Mouse (Mus musculus): Measurements from ENCODE around the gene Cdk5r1. TPM values are rescaled to one million over a fixed set of nuclear protein-coding genes. Genes with fewer than 3 reads are reported as not detected.

The Cdk5r1 gene
- polyA plus RNA-seq, 1 experiment from 2014 or later, result 54.0 TPM

DNA sequence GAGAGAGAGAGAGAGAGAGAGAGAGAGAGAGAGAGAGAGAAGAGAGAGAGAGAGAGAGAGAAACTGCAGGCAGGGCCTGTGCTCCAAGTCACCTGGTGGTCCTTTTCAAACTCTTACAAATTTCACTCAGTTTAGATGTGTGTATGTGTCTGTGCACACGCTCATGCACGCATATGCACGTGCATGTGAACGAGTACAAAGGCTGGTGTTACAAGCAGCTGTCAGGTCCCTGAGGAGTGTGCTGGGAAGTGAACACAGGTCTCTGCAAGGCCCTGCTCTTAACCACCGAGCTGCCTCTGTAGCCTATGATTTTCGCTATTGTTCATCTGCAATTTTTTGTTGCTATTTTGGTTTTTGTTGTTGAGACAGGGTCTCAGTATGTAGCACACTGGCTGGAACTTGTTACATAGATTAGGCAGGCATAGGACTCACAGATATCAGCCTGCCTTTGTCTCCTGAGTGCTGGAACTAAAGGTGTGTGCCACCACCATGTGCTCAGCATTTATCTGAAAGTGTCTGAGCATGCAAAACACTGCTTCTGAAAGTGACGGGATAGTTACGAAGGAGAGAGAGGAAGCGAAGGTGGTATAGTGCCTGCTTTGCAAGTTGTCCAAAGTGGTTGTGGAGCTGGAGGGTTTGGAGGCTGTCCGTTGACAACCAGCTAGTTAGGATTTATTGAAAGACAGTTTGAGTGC lies 20.5 kb downstream of the Cdk5r1 start:
- no peak overlapping the region for H3K27ac ChIP-seq
- no peak overlapping the region for H3K9ac ChIP-seq
- H3K9me3 ChIP-seq, result no peaks in the 10 kb centered on the region
- no peaks in the 10 kb centered on the region for H3K36me3 ChIP-seq (replicated peaks)
- no peak overlapping the region for H3K4me2 ChIP-seq
- no peak overlapping the region for H3K4me3 ChIP-seq (replicated peaks)
- ATAC-seq (ENCODE audit: low FRiP score), result no peak
- no peaks in the 10 kb centered on the region for H3K27me3 ChIP-seq
- peaks cover 28% of the 10 kb centered on the region for H3K4me1 ChIP-seq
- WGBS, result 84% methylated on average over 10 of the region's 10 CpGs

DNA sequence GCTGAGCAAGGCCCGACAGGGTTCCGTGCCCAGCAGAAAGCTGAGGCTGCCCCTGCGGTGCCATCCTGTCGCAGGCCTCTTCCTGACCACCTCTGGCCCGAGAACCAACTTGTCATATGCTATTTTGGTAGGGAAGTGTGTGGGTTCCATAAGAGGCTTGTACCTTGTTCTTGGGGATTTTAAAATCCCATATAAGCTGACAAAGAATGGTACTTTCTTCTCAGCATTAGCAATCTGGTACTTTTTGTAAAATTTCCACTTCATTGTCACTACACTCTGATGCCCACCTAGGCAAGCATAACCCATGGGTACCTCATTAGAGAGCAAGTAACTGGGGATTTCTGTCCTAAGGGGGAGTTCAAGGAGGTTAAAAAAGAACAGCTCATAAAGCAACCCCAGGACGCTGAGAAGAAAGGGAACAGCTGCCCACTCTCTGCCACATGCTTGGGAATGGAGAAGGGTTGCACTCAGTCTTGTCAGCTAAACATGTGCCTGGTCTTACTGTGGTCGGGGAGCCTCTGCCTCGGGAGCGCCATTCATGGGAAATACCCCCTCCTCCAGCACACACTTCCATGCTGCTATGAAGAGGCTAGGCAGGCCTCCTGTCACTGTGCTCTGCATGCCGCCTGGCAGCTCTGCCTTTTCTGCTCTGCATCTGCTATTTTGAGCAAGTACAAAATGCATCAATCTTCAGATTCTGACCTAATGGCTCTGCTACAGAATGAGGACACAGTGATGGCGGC lies 21.7 kb downstream of the Cdk5r1 start:
- Histone ChIP-seq H3K27ac (peak overlapping the region; percentile 75), H3K4me1 (peaks cover 34% of the 10 kb centered on the region), H3K36me3 (replicated peaks) (no peaks in the 10 kb centered on the region), H3K9ac (0 out of 2 replicates have a peak overlapping the region, but pooled peaks have one; percentile 17), H3K4me2 (0 out of 2 replicates have a peak overlapping the region, but pooled peaks have one; percentile 4), H3K27me3 (no peaks in the 10 kb centered on the region), H3K4me3 (replicated peaks) (no peak overlapping the region), H3K9me3 (no peaks in the 10 kb centered on the region)
- 52% methylated on average over 11 of the region's 11 CpGs for WGBS
- peak; percentile 67; the same call in 1 of the 2 replicates for ATAC-seq (ENCODE audit: low FRiP score)

DNA sequence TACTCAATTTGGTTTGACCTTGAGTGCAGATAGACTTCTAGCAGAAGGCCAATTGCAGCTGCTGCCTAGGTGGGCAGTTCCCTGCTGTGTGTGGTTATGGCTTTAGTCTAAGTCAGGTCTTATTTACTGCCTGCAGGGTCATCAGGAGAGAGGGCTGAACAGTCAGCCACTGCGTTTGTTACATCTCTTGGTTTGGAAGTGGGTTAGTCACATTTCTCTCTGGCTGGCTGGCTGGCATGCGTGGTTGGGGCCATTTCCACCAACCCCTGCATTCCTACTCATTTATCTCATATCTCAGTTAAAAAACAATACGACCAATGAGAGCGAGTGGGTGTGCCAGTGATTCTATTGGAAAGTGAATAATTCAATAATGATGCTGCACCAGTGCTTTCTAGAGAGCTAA lies 22.7 kb downstream of the Cdk5r1 start:
- no peaks in the 10 kb centered on the region for H3K27me3 ChIP-seq
- H3K27ac ChIP-seq, result peak overlapping the region; percentile 75
- no peaks in the 10 kb centered on the region for H3K9me3 ChIP-seq
- WGBS, result 67% methylated on average over 4 of the region's 4 CpGs
- H3K4me2 ChIP-seq, result no peak overlapping the region
- peaks cover 45% of the 10 kb centered on the region for H3K4me1 ChIP-seq
- no peaks in the 10 kb centered on the region for H3K36me3 ChIP-seq (replicated peaks)
- H3K9ac ChIP-seq, result no peak overlapping the region
- no peak for ATAC-seq (ENCODE audit: low FRiP score)
- no peak overlapping the region for H3K4me3 ChIP-seq (replicated peaks)

DNA sequence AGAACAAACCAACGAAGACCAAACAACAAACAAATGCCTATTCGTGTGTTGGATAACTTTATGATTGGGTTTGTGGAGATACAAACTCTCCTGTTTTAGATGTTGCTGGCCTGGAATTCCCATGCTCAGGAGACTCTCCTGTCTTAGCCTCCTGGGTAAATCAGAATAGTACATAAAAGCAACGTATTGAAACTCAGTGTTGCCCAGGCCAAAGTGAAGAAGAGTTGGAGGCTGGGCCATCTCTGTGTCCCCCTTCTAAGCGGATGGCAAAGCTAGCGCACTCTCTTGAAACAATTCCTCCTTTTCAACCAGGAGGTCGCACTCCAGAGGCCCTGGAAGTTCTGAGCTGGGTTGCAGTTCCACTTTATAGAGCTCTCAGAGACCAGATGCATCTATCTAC lies 26.5 kb downstream of the Cdk5r1 start:
- Histone ChIP-seq H3K4me2 (0 out of 2 replicates have a peak overlapping the region, but pooled peaks have one; percentile 41), H3K9me3 (no peaks in the 10 kb centered on the region), H3K36me3 (replicated peaks) (no peaks in the 10 kb centered on the region), H3K27me3 (no peaks in the 10 kb centered on the region), H3K9ac (peak overlapping the region; percentile 38; the same call in 1 of the 2 replicates), H3K27ac (peak overlapping the region; percentile 97), H3K4me3 (replicated peaks) (no peak overlapping the region), H3K4me1 (peaks cover 58% of the 10 kb centered on the region)
- WGBS, result 74% methylated on average over 6 of the region's 6 CpGs
- no peak for ATAC-seq (ENCODE audit: low FRiP score)

DNA sequence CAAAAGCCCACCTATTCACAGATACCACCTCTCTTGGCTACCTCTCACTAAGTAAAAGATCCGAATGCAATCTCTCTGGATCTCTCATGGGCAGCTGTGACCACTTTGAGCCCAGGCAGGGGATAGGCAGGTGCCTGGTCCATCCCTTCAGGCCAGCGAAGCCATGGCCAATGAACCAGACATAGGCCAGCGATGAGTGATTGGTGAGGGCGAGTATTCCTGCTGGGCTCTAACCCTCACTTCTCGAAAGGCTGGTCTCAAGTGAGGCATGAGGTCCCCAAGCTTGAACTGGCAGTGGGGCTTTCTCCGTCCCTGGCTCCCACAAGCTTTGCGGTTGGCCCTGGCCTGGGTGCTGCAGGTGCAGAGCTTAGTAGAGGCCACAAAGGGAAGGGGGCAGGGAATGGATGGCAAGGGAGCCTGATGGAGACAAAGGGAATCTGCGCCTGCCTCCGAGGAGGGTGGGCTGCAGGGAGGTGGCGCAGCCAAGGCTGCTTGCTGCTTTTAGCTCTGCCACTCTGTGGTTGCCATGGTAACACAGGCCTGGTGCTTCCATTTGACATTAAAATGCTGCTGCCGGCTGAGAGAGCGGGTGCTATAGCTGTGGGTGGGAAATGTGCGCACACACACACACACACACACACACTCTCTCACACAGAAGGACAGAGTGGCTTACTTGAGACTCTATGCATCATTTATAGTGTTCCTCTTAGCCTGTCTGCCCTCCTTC lies 27.1 kb downstream of the Cdk5r1 start:
- Histone ChIP-seq H3K9ac (peak overlapping the region; percentile 38; the same call in 1 of the 2 replicates), H3K4me3 (replicated peaks) (no peak overlapping the region), H3K4me2 (peak overlapping the region; percentile 41), H3K27ac (peak overlapping the region; percentile 97), H3K27me3 (no peaks in the 10 kb centered on the region), H3K9me3 (no peaks in the 10 kb centered on the region), H3K36me3 (replicated peaks) (no peaks in the 10 kb centered on the region), H3K4me1 (peaks cover 56% of the 10 kb centered on the region)
- peak; percentile 94 for ATAC-seq (ENCODE audit: low FRiP score)
- WGBS, result 11% methylated on average over 13 of the region's 13 CpGs

DNA sequence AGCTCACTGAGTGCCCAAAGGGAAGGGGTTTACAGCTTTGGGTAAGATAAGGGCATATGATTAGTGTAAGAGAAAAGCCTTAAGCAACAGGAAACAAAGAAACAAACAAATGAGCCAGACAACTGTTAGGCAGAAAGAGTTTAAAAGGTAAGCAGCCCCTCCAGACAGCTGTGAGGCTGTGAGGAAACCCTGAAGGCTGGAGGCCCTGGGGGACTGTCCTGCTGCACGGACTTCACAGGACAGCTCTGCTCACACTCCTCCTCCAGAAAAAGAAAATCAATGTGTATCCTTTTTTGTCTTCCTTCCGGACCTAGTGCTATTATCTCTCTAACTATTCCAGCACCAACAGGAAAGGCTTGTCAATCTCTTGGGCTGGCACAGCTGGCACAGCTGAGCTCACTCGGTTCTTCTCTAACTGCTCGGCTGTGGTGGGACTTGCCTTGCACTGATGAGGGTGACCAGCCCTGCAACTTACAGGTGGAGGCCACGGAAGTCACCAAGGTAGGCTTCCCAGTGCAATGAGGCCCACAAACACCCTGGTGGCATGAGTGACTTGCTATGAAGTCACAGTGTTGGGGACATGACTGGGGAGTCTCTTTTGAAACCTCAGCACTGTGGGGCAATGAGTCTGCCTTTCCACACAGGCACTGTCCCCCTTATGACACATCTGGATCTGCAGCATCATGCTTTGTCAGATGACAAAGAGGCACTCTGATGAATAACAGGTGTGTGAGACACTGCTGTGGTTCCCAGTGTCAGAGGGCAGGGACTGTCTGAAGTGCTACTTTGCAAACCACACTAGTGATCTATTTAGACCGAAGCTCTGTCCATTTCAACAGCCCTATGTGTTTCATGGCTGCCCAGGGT lies 27.9 kb downstream of the Cdk5r1 start:
- Histone ChIP-seq H3K36me3 (replicated peaks) (no peaks in the 10 kb centered on the region), H3K4me1 (peaks cover 53% of the 10 kb centered on the region), H3K27ac (peak overlapping the region; percentile 97), H3K9me3 (no peaks in the 10 kb centered on the region), H3K27me3 (no peaks in the 10 kb centered on the region), H3K9ac (0 out of 2 replicates have a peak overlapping the region, but pooled peaks have one; percentile 38), H3K4me3 (replicated peaks) (no peak overlapping the region), H3K4me2 (peak overlapping the region; percentile 41)
- peak; percentile 40 for ATAC-seq (ENCODE audit: low FRiP score)
- 42% methylated on average over 6 of the region's 6 CpGs for WGBS

DNA sequence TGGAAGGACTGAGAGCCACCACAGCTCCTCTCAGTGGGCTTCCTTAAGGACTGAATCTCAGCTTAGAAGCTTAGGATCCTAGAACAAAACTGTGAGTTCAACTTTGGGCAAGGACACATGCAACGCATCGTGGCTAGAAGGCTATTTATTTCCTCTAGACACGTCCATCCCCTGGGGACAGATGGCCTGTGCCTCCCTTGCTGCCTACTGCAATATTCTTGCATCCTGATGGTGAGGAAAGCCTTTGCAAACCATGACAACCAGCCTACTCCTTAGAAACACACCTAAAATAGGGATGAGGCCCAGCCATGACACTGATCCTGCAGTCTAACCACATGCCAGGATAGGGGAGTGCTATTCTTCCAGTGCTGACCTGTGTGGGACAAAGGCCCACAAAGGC lies 28.8 kb downstream of the Cdk5r1 start:
- Histone ChIP-seq H3K9ac (no peak overlapping the region), H3K4me2 (no peak overlapping the region), H3K4me1 (peaks cover 51% of the 10 kb centered on the region), H3K36me3 (replicated peaks) (no peaks in the 10 kb centered on the region), H3K9me3 (no peaks in the 10 kb centered on the region), H3K4me3 (replicated peaks) (no peak overlapping the region), H3K27ac (peak overlapping the region; percentile 97), H3K27me3 (peaks cover 4% of the 10 kb centered on the region)
- WGBS, result 89% methylated on average over 3 of the region's 3 CpGs
- ATAC-seq (ENCODE audit: low FRiP score), result no peak

DNA sequence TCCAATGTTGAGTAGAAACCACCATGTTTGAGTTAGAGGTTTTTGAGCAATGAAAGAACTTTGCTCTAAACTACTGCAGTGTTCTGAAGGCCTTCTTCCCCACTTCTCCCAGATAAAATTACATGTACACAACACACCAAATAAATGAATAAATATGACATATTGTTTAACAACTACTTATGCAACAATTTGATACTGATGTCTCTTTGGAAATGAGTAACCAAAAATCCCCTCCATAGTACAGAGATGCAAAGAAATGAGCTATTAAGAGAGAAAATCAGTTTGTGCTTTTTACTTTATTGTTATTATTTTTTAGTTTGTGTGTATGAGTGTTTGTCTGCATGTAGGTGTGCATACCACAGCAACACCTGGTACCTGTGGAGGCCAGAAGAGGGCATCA lies 29.7 kb downstream of the Cdk5r1 start:
- no peak for ATAC-seq (ENCODE audit: low FRiP score)

DNA sequence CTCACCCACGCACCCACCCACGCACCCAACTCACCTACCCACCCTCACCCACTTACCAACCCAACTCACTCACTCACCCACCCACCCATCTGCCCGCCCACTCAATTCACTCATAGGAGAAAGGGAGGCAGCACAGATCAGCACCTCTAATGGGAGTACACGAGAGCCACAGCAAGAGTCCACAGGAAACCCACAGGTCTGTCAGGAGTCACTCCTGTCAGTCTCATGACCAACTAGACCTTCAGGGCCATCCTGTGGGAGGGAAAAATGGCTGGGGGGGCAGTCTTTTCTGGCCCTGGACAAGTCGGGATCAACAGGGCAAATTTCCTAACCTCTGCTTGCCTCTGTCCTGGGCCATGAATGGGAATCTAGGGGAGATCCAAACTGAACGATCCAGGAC lies 31.0 kb downstream of the Cdk5r1 start:
- Histone ChIP-seq H3K4me1 (peaks cover 60% of the 10 kb centered on the region), H3K27ac (no peak overlapping the region)

More for the DNA sequence above, 29.7 kb downstream of the Cdk5r1 start:
- no peak overlapping the region for H3K4me2 ChIP-seq
- peaks cover 51% of the 10 kb centered on the region for H3K4me1 ChIP-seq
- no peak overlapping the region for H3K9ac ChIP-seq
- no peak overlapping the region for H3K27ac ChIP-seq
- H3K36me3 ChIP-seq (replicated peaks), result no peaks in the 10 kb centered on the region
- peaks cover 8% of the 10 kb centered on the region for H3K27me3 ChIP-seq
- no peaks in the 10 kb centered on the region for H3K9me3 ChIP-seq
- H3K4me3 ChIP-seq (replicated peaks), result no peak overlapping the region

DNA sequence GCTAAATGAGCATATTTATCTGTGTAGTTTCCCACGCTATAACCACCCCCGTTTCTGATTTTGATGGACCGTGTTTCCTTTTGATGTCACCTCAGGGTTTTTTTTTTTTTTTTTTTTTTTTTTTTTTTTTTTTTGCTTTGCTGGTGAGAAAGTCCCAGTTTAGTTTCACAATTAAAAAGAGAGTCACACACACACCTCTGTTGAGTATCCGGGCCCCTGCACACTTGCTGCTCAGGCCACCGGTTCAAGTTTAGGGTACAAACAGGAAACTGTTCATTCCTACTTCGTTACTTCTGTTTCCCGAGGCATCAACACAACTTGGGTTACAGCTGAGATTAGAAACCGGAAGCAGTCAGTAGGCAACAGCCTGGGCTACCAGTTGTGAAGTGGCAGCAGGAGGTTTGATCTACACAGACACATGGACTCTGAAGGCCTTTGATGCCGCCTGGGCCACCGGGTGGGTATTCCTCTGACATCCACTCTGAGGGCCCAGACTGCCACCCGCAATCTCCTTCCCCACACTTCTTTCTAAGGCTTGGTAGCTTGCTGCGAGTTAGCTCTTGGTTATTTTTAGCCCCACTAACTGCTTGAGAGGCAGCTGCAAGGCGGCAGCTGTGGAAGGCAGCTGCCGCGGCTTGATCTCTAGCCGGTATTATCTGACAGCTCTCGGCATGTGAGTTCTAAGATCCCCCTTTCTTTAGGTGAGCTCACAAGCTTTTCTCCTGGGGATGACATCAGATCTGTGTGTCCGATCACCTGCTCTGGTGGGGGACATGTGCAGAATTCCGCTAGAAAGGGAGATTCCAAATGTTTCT lies 31.7 kb downstream of the Cdk5r1 start:
- Histone ChIP-seq H3K27me3 (peaks cover 8% of the 10 kb centered on the region), H3K4me2 (0 out of 2 replicates have a peak overlapping the region, but pooled peaks have one; percentile 0), H3K27ac (peak overlapping the region; percentile 74), H3K36me3 (replicated peaks) (no peaks in the 10 kb centered on the region), H3K4me3 (replicated peaks) (no peak overlapping the region), H3K9me3 (no peaks in the 10 kb centered on the region), H3K9ac (no peak overlapping the region), H3K4me1 (peaks cover 58% of the 10 kb centered on the region)
- 49% methylated on average over 19 of the region's 19 CpGs for WGBS
- no peak for ATAC-seq (ENCODE audit: low FRiP score)

More for the DNA sequence above, 31.0 kb downstream of the Cdk5r1 start:
- Histone ChIP-seq H3K9ac (no peak overlapping the region), H3K27me3 (peaks cover 8% of the 10 kb centered on the region), H3K4me2 (no peak overlapping the region), H3K4me3 (replicated peaks) (no peak overlapping the region), H3K36me3 (replicated peaks) (no peaks in the 10 kb centered on the region), H3K9me3 (no peaks in the 10 kb centered on the region)
- ATAC-seq (ENCODE audit: low FRiP score), result no peak
- WGBS, result 84% methylated on average over 6 of the region's 6 CpGs

DNA sequence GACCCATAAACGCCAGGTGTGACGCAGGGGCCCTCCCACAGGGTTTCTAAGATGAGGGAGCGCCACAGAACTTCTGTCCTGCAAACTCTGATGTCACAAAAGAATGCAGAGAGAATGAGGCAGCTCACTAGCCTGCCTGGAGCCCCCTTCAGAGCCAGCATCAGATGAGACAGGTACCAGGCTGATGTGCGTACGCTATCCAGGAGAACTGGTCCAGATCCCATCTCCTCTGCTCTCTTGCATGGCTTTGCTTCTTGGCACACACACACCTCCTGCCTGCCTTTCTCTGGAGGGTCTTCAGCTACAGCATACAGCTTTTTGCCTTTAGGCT lies 32.3 kb downstream of the Cdk5r1 start:
- Histone ChIP-seq H3K27ac (peak overlapping the region; percentile 74), H3K27me3 (peaks cover 8% of the 10 kb centered on the region), H3K9ac (no peak overlapping the region), H3K9me3 (no peaks in the 10 kb centered on the region), H3K36me3 (replicated peaks) (no peaks in the 10 kb centered on the region), H3K4me3 (replicated peaks) (no peak overlapping the region), H3K4me1 (peaks cover 57% of the 10 kb centered on the region), H3K4me2 (0 out of 2 replicates have a peak overlapping the region, but pooled peaks have one; percentile 0)
- no peak for ATAC-seq (ENCODE audit: low FRiP score)
- 70% methylated on average over 5 of the region's 5 CpGs for WGBS
